Mouse (Mus musculus) MEL-GATA-1-ER (cell line): ENCODE results near the gene H2afz.
"Not testable (repeated sequence)": the region's sequence is repeated elsewhere in the genome, so short reads cannot be mapped to it uniquely, and the experiment has no call there.

Experiments
- DNase-seq: peaks from one replicate; pipeline ENCODE4 v3.0.0-alpha.2; 2012; ENCODE audit warnings: low read depth; ENCODE audit errors: extremely low read depth

H2afz gene

DNA sequence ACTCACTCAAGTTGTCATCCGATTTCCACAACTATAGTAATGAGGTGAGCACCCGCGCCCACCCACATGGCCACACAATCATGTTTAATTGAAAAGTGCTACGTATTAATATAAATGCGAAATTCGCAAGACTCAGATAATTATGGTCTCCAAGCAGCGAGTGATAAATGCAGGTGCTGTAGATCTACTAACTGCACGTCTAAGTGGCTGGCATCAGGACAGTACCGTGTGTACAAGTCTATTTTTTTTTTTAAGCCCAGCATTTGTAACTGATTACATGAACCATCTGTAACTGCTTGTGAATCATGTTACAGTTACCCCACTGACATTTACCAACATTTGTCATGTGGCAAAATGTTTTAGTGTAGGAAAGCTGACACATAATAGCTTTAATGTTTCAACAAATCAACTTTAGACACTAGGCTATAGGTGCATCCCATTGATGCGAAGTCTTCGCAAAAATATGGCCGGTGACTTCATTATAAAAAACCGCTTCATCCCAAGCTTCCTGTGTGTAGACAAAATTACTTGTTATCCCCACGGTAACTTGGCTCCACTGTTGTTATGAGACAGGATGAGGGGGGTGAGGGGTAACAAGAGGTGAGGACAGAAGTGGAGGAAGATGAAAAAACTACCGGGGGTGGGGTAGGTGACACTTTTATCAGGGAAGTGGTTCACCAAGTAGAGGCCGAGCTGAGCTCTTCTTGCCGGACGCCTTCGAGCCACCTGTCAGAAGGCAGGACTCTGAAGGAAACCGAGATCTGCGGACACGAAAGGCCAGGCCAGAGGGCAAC, 760 bp upstream of the H2afz start:
- peak; percentile 77 for DNase-seq

DNA sequence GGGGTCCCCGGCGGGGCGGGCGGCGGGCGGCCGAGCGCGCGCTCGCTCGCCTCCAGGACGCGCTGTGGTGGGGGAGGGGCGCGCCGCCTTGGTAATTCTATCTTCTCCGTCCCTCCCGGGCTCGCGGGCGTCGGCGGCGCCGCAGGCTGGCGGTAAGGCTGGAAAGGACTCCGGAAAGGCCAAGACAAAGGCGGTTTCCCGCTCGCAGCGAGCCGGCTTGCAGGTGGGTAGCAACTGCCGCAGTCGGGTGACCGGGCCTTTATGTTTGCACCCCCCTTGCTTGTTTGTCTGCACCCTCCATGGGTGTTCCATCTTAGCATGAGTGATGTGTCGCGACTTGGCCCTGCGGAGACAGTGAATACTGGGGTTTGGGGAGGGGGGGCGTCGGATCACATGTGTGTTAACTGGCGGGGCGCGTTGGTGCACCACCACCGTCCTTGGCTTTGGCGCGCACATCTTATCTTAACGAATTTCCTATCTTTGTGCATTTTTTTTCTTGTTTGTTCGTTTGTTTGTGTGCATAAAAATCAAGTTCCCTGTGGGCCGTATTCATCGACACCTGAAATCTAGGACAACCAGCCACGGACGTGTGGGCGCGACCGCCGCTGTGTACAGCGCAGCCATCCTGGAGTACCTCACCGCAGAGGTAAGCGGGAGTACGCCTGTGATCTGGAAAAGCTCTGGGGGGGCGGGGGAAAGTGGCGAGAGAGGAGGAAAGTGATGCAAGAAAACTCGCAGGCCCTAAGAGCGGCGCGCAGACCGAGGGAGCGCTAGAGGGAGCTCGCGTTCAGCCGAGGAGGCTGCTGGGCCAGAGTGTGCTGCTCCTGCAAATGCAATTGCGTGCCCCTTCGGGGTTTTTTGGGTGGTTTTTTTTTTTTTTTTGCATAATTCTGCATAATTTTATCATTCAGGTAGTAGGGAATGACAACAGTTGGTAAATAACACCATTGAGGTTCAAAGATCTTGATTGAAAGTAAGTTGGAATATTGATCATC, 998 bp downstream of the H2afz start:
- DNase-seq, result peak; percentile 76

DNA sequence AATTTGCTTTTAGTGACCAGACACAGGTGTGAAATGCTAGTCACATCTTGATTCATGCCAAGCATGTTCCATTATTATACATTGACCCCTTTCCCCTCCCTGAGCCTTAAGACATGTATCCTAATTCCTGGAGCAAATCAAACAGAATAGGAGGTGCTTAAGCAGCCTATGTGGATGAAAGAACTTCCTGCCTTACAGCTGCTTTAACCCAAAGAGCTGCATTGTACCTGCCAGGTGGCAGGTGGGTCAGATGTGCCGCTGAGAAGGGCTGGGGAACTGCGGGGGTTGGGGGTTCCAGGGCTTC, 2.8 kb downstream of the H2afz start:
- DNase-seq, result peak; percentile 56

DNA sequence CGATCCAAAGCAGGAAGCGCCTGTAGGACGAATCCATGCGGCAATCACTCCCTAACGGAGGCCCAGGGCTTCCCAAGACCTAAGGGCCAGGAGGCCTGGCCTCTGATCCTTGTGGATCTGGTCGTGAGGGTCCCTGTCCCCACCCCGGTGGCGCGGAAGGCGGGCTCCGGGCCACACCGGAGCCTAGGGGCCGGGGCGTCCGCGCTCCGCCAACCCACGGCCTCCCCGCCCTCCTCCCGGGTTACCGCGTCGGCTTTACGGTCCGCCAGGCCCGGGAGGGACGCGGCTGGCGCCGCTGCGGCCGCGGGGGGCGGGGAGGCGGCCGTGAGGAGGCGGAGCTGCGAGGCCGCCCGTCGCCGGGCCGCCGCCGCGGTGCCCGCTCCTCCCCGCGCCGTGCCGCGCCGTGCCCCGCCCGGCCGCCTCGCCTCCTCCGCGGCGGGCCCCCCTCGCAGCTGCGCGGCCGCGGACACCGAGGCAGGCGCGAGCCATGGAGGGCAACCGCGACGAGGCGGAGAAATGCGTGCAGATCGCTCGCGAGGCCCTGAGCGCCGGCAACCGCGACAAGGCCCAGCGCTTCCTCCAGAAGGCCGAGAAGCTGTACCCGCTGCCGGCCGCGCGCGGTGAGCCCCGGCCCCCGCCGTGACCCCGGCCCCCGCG, 3.3 kb downstream of the H2afz start, which contains the start of gene Dnajb14:
Dnajb14 (plus strand) TSS at position 239 of the 657 bp plus-strand sequence.
- DNase-seq, result no peak

DNA sequence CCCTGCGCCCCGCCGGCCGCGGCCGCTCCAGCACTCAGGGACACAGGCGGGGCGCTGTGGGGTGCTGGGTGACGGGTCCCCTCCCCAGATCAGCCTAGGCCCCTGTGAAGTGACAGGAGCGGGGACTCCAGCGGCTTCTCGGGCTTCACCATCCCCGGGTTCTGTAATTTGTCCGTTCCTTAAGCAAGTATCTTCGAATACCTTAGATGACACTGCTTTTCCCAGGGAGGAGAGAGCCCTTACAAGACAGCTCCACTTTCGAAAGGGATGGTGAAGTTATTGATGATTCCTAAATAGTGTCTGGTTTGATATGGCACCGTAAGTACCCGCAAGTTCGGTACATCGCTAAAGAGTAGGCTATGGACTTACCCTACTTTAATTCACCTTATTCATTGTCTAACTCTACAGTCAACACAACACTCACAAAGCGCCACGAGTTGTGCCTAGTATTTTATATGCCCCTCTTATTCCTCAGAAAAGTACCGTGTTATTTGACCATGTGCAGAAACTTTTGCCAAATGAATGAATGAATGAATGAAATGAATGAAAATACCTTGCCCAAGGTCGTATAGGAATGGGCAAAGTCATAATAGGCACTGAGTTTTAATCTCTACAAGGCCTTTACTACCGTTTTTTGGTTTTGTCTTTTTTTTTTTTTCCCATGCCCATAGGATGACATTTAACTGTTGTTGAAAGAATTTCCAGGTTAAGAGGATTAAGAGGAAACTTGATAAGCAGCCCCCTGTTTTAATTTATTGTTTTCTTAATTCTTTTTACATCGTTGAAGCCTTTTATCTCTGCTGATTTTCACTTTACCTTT, 4.0 kb downstream of the H2afz start:
- DNase-seq, result peak; percentile 52

DNA sequence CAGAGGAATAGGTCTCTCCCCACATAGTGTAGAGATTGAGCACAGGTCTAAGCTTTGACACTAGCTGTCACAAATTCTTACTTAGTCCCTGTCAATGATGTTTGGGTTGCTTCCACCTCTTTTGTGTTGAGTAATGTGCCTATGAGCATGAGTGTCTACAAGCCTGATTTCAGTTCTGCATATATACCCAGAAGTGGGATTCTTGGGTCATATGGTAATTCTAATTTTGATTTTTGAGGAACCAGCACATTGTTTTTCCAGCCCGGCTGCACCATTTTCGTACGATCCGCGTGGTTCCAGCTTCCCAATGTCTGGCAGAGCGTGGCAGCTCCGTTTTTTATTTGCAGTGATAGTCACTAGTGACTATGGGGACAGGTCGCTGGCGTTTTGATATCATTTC, 5.1 kb downstream of the H2afz start:
- no peak for DNase-seq

DNA sequence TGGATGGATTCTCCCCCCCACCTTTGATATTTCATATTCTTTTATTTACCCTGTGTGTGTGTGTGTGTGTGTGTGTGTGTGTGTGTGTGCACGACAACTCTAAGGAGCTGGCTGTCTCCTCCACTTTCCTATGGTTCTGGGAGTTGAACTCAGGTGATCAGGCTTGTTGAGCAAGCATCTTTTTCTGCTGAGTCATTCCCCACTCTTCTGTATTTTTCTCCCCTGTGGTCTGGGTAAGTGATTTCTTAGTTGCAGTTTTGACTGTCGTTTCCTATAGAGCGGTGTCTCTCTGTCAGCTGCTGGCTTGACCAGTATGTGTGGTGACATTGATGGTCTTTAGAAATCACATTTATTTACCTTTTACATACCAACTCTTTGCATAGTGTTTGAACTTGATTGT, 15.0 kb downstream of the H2afz start:
- DNase-seq, result no peak

DNA sequence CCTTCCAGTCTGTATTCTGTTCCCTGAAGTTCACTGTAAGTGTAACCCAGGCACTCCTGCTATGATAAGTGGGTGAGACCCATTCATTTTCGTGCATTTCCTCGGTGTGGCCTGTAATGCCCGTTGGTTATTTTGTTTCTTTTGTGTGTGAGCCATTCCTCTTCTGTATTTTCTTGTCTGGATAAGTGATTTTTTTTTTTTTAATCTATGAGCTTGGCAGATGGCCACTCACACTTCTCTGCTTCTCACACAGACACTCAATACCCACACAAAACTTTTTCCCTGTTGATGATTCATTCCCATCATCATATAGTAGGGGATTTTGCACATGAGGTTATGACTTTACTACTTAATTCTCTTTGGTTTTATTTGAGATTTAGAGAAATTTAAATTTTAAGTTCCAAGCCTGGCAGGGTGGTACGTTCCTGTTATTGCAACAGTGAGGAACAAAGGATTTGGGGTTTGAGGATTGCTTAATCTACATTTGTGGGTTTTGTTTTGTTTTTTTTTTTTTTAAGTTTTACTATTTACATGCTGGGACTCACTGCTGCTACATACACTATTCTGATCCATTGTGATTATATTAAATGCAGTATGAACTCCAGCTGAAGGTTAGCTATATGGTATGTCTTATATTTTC, 15.9 kb downstream of the H2afz start:
- DNase-seq, result no peak

DNA sequence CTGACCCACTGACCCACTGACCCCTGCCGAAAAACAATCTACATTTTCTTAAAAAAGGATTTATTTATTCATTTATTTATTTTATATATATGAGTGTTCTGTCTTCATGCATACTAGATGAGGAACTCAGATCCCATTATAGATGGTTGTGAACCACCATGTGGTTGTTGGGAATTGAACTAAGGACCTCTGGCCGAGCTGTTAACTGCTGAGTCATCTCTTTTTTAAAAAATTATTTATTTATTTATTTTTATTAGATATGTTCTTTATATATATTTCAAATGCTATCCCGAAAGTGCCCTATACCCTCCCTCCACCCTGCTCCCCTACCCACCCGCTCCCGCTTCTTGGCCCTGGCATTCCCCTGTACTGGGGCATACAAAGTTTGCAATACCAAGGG, 16.8 kb downstream of the H2afz start:
- no peak for DNase-seq

DNA sequence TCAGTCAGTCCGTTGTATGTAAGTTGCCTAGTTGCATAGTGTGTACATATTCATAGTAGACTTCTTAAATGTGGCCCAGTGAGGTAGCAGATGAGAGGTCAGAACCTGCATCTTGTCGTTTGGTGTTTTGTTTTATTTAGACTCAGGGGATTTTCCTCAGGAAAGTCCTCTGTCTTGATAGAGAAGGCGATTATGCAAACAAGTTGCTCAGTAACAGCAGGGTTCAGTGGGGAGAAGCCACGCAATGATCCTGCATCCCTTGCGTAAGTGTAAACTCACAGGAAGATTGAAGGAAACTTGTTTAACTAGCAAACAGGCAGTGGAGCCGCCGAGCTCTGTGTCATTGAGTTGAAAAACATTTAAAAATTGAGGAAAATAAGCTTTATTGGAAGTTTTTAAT, 23.7 kb downstream of the H2afz start:
- DNase-seq, result no peak

DNA sequence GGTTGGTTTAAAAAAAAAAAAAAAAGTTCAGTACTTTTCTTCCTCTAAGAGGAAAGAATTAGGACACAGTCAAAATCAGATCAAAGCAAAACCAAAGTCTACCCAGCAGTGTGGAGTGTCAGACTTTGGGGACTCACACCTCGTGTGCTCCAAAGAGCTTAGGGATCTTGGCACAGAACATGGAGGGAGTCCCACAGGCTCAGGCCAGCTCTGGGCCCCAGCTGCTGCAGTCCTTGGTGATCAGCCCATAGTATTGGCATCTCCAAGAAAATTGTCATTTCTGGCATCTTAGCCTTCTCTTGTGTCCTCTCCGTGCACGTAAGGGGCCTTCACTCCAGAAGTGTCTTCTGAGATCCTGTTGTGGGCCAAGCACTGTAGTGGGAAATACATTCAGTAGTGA, 26.8 kb downstream of the H2afz start:
- no peak for DNase-seq

DNA sequence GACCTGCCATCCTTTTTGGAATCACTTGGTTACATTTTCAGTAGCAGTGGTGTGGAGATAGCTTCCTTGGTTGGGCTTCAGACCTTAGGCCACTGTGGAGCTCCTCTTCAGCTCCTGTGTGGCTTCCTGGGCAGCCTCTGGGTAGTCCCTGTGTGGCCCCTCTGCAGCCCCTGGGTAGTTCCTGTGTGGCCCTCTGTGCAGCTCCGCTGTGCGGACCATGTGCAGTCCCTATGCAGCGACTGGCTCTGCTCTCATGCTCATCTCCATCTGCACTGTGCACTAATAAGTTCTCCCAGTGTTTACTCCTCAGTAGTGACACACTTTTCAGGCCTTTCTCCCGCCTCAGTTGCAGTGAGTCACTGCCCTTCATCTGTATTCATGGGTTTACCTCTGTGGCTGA, 27.8 kb downstream of the H2afz start:
- no peak for DNase-seq

DNA sequence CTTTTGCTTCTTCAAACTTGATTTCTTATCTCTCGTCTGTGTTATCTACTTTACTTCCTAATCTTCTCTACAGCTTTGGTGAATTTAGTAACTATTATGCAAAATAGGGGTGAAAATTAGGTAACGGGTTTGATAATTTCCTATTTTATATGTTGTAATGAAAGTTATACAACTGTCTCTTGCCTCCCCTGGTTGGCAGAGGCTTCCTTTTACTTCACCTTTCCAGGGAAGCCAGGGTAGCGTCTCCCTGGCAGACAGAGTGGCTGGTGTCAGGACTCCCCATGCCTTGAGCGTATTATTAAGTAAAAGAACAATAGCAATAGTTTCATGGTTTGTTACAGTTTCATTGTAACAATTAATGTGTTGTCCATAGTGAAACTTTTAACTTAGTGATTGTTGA, 29.5 kb downstream of the H2afz start:
- no peak for DNase-seq

DNA sequence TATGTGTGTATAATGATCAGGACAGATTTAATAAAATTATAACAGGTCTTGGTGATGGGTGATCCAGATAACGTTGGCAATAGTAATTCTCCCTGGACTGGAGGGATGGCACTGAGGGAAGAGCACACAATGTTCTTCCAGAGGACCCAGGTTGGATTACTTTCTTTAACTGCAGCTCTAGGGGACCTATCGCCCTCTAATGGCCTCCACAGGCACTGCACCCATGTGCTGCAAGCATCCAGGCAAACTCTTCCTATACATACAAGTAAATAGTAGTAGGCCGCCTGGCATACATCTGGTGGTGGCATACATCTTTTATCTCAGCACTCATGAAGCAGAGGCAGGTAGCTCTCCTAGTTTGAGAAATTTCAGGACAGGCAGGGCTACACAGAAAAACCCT, 30.9 kb downstream of the H2afz start:
- no peak for DNase-seq

DNA sequence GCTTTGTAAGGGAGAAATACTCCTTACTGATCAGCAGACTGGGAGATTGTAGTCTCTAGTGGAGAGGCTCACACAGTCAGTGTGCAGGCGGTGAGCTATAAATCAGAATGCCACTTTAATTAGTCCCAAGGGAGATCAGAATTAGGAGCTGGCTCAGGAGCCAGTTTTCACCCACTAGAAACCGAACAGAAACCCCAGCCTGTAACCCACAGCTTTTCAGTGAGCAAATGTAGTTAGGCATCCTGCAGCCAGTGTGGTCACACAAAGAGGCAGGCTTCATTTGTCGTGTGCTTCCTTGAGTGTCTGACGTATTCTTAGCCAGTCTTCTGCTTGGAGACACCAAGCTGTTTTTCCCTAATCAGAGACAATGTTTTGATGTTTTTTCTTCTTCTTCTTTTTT, 32.1 kb downstream of the H2afz start:
- no peak for DNase-seq

DNA sequence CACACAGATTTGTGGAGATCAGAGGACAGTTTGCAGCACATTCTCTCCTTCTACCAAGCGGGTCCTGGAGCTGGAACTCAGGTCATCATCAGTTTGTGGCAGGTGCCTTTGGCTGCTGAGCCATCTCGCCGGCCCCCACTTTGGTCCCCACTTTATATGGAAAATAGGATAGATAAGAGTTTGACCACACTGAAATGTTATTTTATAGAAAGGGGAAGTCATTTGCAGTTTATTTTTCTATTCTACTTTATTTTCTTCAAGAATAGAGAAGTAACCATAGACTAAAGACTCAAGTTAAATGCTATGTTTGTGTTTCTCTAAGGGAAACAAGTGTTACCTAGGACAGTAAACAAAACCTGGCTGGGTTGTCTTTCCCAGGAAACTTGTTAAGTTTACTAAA, 32.6 kb downstream of the H2afz start:
- peak; percentile 74 for DNase-seq

DNA sequence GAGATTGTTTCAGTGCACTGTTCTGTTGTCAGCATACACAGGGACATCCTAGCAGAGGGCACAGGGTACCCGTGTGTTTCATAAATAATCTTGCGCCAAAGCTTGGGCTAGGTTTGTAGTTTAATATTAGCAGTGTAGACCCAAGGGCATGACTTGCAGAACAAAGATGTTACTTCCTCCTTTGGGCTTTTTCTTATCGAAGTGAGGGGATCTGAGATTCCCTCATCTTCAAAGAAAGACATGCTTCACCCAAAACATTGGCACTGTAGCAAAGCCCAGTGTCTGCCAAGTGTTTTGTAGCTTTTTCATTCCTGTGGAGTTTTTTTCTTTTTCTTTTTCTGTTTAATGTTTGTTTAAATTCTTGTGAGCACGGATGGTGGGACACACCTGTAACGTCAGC, 33.4 kb downstream of the H2afz start:
- peak; percentile 56 for DNase-seq

DNA sequence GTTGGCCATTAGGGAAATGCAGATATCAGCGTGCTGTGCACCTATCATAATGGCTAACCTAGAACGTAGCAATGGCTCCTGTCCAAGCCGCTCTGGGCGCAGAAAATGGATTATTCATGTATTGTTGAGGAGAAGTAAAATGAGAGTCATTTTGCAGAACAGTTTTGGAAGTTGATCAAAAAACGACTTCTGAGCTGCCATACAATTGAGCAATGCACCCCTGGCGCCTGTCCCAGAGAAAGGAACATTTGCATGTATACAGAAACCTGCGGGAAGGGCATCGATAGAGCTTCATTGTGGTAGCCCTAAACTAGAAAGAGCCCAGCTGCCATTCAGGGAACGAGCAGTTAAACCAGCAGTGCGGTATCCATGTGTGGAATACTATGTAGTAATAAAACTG, 35.9 kb downstream of the H2afz start:
- no peak for DNase-seq

DNA sequence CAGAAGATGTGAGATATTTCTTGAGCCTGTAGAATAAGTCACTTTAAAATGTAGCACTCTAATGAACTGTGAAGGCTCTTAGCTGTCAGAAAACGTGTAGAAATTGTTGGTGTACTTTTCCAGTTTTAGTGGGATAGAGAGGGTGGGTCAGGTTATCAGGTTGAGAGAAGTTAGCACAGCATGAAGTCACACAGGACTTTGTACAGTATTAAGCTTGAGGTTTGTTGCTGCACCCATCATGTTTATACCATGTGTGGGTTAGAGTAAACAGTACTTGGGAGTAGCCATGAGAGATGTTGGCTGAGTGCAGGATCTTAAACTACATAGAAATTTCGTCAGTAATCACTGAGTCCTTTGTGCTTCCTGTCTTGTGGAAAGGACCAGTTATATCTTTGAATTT, 48.8 kb downstream of the H2afz start:
- no peak for DNase-seq

DNA sequence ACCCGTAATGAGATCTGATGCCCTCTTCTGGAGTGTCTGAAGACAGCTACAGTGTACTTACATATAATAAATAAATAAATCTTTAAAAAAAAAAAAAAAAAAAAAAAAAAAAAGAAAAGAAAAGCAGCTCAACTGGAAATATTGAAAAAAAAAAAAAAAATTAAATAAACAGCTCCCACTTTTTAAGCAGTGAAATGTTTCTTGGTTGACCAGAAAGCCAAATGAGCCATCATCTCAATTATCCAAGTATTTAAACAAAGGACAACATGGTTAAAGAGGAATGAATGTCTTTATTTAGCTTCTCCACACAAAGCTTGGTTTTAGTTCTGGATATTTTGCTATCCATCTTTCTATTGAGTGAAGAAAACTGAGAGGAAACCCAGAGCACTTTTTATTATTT, 50.3 kb downstream of the H2afz start:
- not testable (repeated sequence) for DNase-seq
